Mouse (Mus musculus): ENCODE measurements at regions not wholly inside any gene's neighbourhood (a gene's known extent, or its start where the extent isn't known, plus 50 kb on each side); places are given as distances from the start of the nearest gene placed in this dataset.

GRCm38 (mm10) chr15:42914099-42914498 lies 2779.9 kb downstream of the 9330182O14Rik start:
- TF ChIP-seq CTCF (IDR thresholded peaks at IDR 0.05; ENCODE audit: borderline replicate concordance, control insufficient read depth, extremely low read depth, insufficient read depth, low read length, poor library complexity) = no peak
- TF ChIP-seq POLR2A (IDR thresholded peaks at IDR 0.05; ENCODE audit: control insufficient read depth, extremely low read depth, insufficient read depth, low read length, poor library complexity) = no peak
